ENCODE assay signal across 8 mouse cellular contexts in genomic region chr6:117687045-117687444, GRCm38 (mm10).
DNase-seq lines count a peak whose midpoint lies in the region; ATAC-seq and TF ChIP-seq lines count a peak whose summit lies in the region.

No protein-coding gene starts in this region.

- no peak overlapping the region for H3K4me2 ChIP-seq in heart, embryonic 12.5 days
- no peak overlapping the region for H3K4me2 ChIP-seq in lung, embryonic 14.5 days

- WGBS in heart, embryonic 12.5 days, result 58% methylated on average over 2 of the region's 2 CpGs
- WGBS in lung, embryonic 14.5 days, result 74% methylated on average over 2 of the region's 2 CpGs

- no peaks in the 10 kb centered on the region for H3K36me3 ChIP-seq in heart, embryonic 12.5 days
- H3K36me3 ChIP-seq in lung, embryonic 14.5 days (ENCODE audit: insufficient read depth), result no peaks in the 10 kb centered on the region

- TF ChIP-seq CTCF in lung, embryonic 14.5 days (IDR thresholded peaks at IDR 0.05; ENCODE audit: low read depth), result peak; percentile 61

- H3K4me3 ChIP-seq in heart, embryonic 12.5 days, result no peak overlapping the region
- H3K4me3 ChIP-seq in lung, embryonic 14.5 days (ENCODE audit: low read depth, low read length), result no peak overlapping the region

- peak; percentile 21 for DNase-seq in heart, adult 8-10 months (ENCODE audit: low spot score)
- DNase-seq in CD4-positive helper T cell, adult 2 months (ENCODE audit: low read depth, low spot score), result peak; percentile 14
- DNase-seq in c-Kit-positive CD71-positive TER-119-positive erythroid progenitor cells, embryonic 14.5 days (ENCODE audit: low spot score), result peak; percentile 18
- no peak for DNase-seq in lung, embryonic 14.5 days
- peak; percentile 49 for DNase-seq in thymus, postnatal 25 days
- DNase-seq in right cerebral cortex, adult 18-20 months, result no peak

- H3K9me3 ChIP-seq in heart, embryonic 12.5 days (replicated peaks), result no peaks in the 10 kb centered on the region
- no peaks in the 10 kb centered on the region for H3K9me3 ChIP-seq in lung, embryonic 14.5 days (ENCODE audit: low read depth, low read length)

- no peaks in the 10 kb centered on the region for H3K4me1 ChIP-seq in heart, embryonic 12.5 days (replicated peaks)
- H3K4me1 ChIP-seq in lung, embryonic 14.5 days (ENCODE audit: insufficient read depth), result 0 out of 2 replicates have a peak, but pooled peaks cover 3% of the 10 kb centered on the region

- H3K27ac ChIP-seq in heart, embryonic 12.5 days (ENCODE audit: poor library complexity, severe bottlenecking), result no peak overlapping the region
- no peak overlapping the region for H3K27ac ChIP-seq in lung, embryonic 14.5 days (ENCODE audit: low read depth)

- no peak for ATAC-seq in heart, embryonic 12.5 days (ENCODE audit: insufficient number of reproducible peaks, low FRiP score)
- no peak for ATAC-seq in lung, embryonic 14.5 days (ENCODE audit: insufficient read depth)
- ATAC-seq in erythroid progenitor cell, adult 5-6 weeks (replicated peaks; ENCODE audit: low FRiP score, poor library complexity, severe bottlenecking), result no peak

- no peak overlapping the region for H3K9ac ChIP-seq in heart, embryonic 12.5 days
- no peak overlapping the region for H3K9ac ChIP-seq in lung, embryonic 14.5 days

- no peaks in the 10 kb centered on the region for H3K27me3 ChIP-seq in heart, embryonic 12.5 days (replicated peaks)
- H3K27me3 ChIP-seq in lung, embryonic 14.5 days (ENCODE audit: insufficient read depth, low read length), result no peaks in the 10 kb centered on the region

Comparison
In these comparisons a context has a peak if more than half of its experiments do, and no peak if none do; other contexts are left out.
1. DNase-seq: peak in heart, adult 8-10 months (single experiment), CD4-positive helper T cell, adult 2 months (single experiment), c-Kit-positive CD71-positive TER-119-positive erythroid progenitor cells, embryonic 14.5 days (single experiment) and thymus, postnatal 25 days (single experiment); none in lung, embryonic 14.5 days (single experiment) and right cerebral cortex, adult 18-20 months (single experiment).